In genomic region chr2:129112924-129113323, GRCm38 (mm10) we compare ENCODE assay signal across 15 mouse cellular contexts.
"Had no signal": no experiment of that assay in that cellular context is flagged by ENCODE, and none has a peak within 500 bp of the region (broad histone marks: within the 10 kb centered on the region; RNA-seq: fewer than 3 reads in every experiment).

No protein-coding gene starts in this region.

- H3K4me3 ChIP-seq: neural tube, embryonic 15.5 days; stomach, embryonic 15.5 days had no signal

- DNase-seq: retina, postnatal 1 day; right cerebral cortex, adult 18-20 months; right cerebral cortex, postnatal 14 days; right cerebral cortex, postnatal 25 days; right cerebral cortex, postnatal 4 days; spleen, adult 18-20 months; thymus, adult 18-20 months; thymus, adult 2 months; thymus, postnatal 14 days; thymus, postnatal 25 days; thymus, postnatal 36 days; thymus, postnatal 4 days had no signal

- H3K27ac ChIP-seq: neural tube, embryonic 15.5 days; stomach, embryonic 15.5 days; stomach, postnatal 0 days had no signal
